Mouse (Mus musculus) ES-Bruce4 (cell line): ENCODE measurements around the gene Nup133. TPM values are rescaled to one million over a fixed set of nuclear protein-coding genes. Genes with fewer than 3 reads are reported as not detected.

Experiments used
- H3K27ac ChIP-seq: 2 replicates; pipeline ENCODE4 v1.5.1; 2012; ENCODE audit warnings: low read length, inconsistent platforms; ENCODE audit not compliant: insufficient read depth
- H3K27me3 ChIP-seq: 2 replicates; pipeline ENCODE4 v1.6.1; 2012; ENCODE audit warnings: mild to moderate bottlenecking, low read length, inconsistent platforms; ENCODE audit not compliant: control insufficient read depth, poor library complexity, insufficient read depth, severe bottlenecking
- H3K36me3 ChIP-seq: 2 replicates; pipeline ENCODE4 v1.6.1; 2012; ENCODE audit warnings: inconsistent platforms, mild to moderate bottlenecking, low read length, moderate library complexity; ENCODE audit not compliant: control insufficient read depth, poor library complexity, insufficient read depth, severe bottlenecking
- H3K4me1 ChIP-seq: one replicate; pipeline ENCODE4 v1.8.1; 2011; ENCODE audit warnings: low read length; ENCODE audit not compliant: control insufficient read depth, insufficient read depth
- H3K4me3 ChIP-seq: 2 replicates; pipeline ENCODE4 v1.5.1; 2011; ENCODE audit warnings: low read depth, mild to moderate bottlenecking, low read length
- H3K9ac ChIP-seq: 2 replicates; pipeline ENCODE4 v1.6.1; 2012; ENCODE audit warnings: low read depth, mild to moderate bottlenecking, inconsistent platforms; ENCODE audit not compliant: poor library complexity, severe bottlenecking
- H3K9me3 ChIP-seq: replicated peaks from 2 replicates; pipeline ENCODE4 v1.6.1; 2012; ENCODE audit warnings: mild to moderate bottlenecking, low read length, inconsistent platforms; ENCODE audit not compliant: control insufficient read depth, poor library complexity, insufficient read depth, severe bottlenecking
- CTCF ChIP-seq: IDR thresholded peaks from one replicate; pipeline ENCODE4 v1.8.1; 2011; ENCODE audit warnings: low read depth, low read length
- EP300 ChIP-seq: IDR thresholded peaks from 2 replicates; pipeline ENCODE4 v1.6.1; 2011; ENCODE audit warnings: low read depth, low read length; ENCODE audit not compliant: insufficient read depth
- POLR2A ChIP-seq: IDR thresholded peaks from one replicate; pipeline ENCODE4 v1.8.1; 2011; ENCODE audit warnings: low read length; ENCODE audit not compliant: insufficient read depth
- polyA plus RNA-seq: library from polyadenylated mRNA; stranded (reverse); fragments of >200 nt; gene quantifications from 2 replicates; pipeline ENCODE4 v1.2.4, GENCODE M21; 2011; ENCODE audit warnings: low read depth; ENCODE audit not compliant: missing spikeins, insufficient read depth, insufficient read length

The Nup133 gene
- polyA plus RNA-seq, 1 experiment: 56.1 TPM

- Histone ChIP-seq H3K27me3 (no peaks in the 10 kb centered on the region), H3K36me3 (no peaks in the 10 kb centered on the region), H3K4me1 (no peaks in the 10 kb centered on the region), H3K4me3 (peak overlapping the region; percentile 86), H3K9ac (peak overlapping the region; percentile 84), H3K27ac (no peak overlapping the region), H3K9me3 (no peaks in the 10 kb centered on the region)
- TF ChIP-seq CTCF (peak; percentile 1), EP300 (no peak)
Observed at GRCm38 (mm10) chr8:123858941-123859647, 90.0 kb downstream of the Nup133 start.

- Histone ChIP-seq H3K27ac (no peak overlapping the region), H3K4me3 (peak overlapping the region; percentile 86), H3K9ac (peak overlapping the region; percentile 84), H3K36me3 (no peaks in the 10 kb centered on the region), H3K9me3 (no peaks in the 10 kb centered on the region), H3K27me3 (no peaks in the 10 kb centered on the region), H3K4me1 (no peaks in the 10 kb centered on the region)
- TF ChIP-seq CTCF (no peak), POLR2A (no peak), EP300 (no peak)
Observed at GRCm38 (mm10) chr8:123858574-123858940, 90.5 kb downstream of the Nup133 start.

- Histone ChIP-seq H3K9ac (no peak overlapping the region), H3K4me3 (no peak overlapping the region), H3K27ac (no peak overlapping the region), H3K27me3 (no peaks in the 10 kb centered on the region), H3K9me3 (no peaks in the 10 kb centered on the region), H3K36me3 (no peaks in the 10 kb centered on the region), H3K4me1 (no peaks in the 10 kb centered on the region)
- TF ChIP-seq POLR2A: no peak
- no peak for TF ChIP-seq EP300
- no peak for TF ChIP-seq CTCF
Observed at GRCm38 (mm10) chr8:123857361-123857760, 91.7 kb downstream of the Nup133 start.

GRCm38 (mm10) chr8:123854733-123855475 lies 94.2 kb downstream of the Nup133 start:
- Histone ChIP-seq H3K9ac (no peak overlapping the region), H3K4me1 (no peaks in the 10 kb centered on the region), H3K27ac (0 out of 2 replicates have a peak overlapping the region, but pooled peaks have one; percentile 41), H3K27me3 (no peaks in the 10 kb centered on the region), H3K9me3 (no peaks in the 10 kb centered on the region), H3K36me3 (no peaks in the 10 kb centered on the region), H3K4me3 (no peak overlapping the region)
- TF ChIP-seq EP300 (no peak), POLR2A (no peak), CTCF (no peak)

GRCm38 (mm10) chr8:123854252-123854651 lies 94.8 kb downstream of the Nup133 start:
- Histone ChIP-seq H3K4me3 (no peak overlapping the region), H3K27ac (no peak overlapping the region), H3K36me3 (no peaks in the 10 kb centered on the region), H3K4me1 (no peaks in the 10 kb centered on the region), H3K27me3 (no peaks in the 10 kb centered on the region), H3K9me3 (no peaks in the 10 kb centered on the region), H3K9ac (no peak overlapping the region)
- TF ChIP-seq EP300 (no peak), POLR2A (no peak), CTCF (no peak)

- Histone ChIP-seq H3K9ac (no peak overlapping the region), H3K27ac (no peak overlapping the region), H3K4me3 (no peak overlapping the region), H3K4me1 (peaks cover 3% of the 10 kb centered on the region), H3K9me3 (no peaks in the 10 kb centered on the region), H3K36me3 (no peaks in the 10 kb centered on the region), H3K27me3 (no peaks in the 10 kb centered on the region)
- no peak for TF ChIP-seq CTCF
- TF ChIP-seq POLR2A: no peak
- TF ChIP-seq EP300: no peak
Observed at GRCm38 (mm10) chr8:123851590-123851989, 97.5 kb downstream of the Nup133 start.
